Mouse (Mus musculus): ENCODE data around the gene Appl2. TPM values are rescaled to one million over a fixed set of nuclear protein-coding genes. Genes with fewer than 3 reads are reported as not detected.

Gene Appl2
- total and polyA plus RNA-seq, 2 experiments from 2014 or later = 25.4 to 39.9 TPM

DNA sequence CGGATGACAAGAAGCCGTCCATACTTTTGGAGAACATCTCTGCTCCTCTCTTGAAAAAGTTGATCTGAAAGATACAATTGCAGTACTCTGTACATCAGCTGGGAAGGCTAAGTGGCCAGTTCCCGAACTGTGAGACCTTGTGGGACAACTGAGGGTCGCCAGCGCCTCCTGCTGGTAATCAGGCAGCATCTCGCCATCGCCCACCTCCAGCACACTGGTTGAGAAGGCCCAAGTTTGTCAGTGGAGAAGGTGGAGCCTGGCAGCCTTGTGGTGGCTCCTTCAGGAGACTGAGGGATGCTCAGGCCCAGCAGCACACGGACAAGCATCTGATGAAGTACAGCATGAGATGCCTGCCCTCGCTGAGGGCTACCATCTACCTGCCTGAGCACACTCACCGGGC lies 31.2 kb downstream of the Appl2 start:
- H3K27me3 ChIP-seq (ENCODE audit: control insufficient read depth, insufficient read depth, low read length) = no peaks in the 10 kb centered on the region
- no peaks in the 10 kb centered on the region for H3K4me1 ChIP-seq (ENCODE audit: control insufficient read depth, insufficient read depth)
- no peak overlapping the region for H3K27ac ChIP-seq (ENCODE audit: low read depth)
- DNase-seq (ENCODE audit: low spot score) = no peak
- no peak overlapping the region for H3K4me2 ChIP-seq (ENCODE audit: low read depth, low read length)
- 63% methylated on average over 10 of the region's 10 CpGs for WGBS
- no peak overlapping the region for H3K9ac ChIP-seq (replicated peaks; ENCODE audit: low read depth, low read length)
- peaks cover 48% of the 10 kb centered on the region for H3K36me3 ChIP-seq (replicated peaks; ENCODE audit: control insufficient read depth, insufficient read depth, low read length)
- no peak; the same call in 1 of the 2 replicates for ATAC-seq (ENCODE audit: insufficient read depth, low read depth)
- no peak for TF ChIP-seq EP300 (IDR thresholded peaks at IDR 0.05; ENCODE audit: low read depth)
- peak; percentile 50 for TF ChIP-seq CTCF (IDR thresholded peaks at IDR 0.05; ENCODE audit: low read depth)
- H3K4me3 ChIP-seq (ENCODE audit: low read depth, low read length) = no peak overlapping the region
- H3K9me3 ChIP-seq (replicated peaks; ENCODE audit: control insufficient read depth, low read length) = no peaks in the 10 kb centered on the region

DNA sequence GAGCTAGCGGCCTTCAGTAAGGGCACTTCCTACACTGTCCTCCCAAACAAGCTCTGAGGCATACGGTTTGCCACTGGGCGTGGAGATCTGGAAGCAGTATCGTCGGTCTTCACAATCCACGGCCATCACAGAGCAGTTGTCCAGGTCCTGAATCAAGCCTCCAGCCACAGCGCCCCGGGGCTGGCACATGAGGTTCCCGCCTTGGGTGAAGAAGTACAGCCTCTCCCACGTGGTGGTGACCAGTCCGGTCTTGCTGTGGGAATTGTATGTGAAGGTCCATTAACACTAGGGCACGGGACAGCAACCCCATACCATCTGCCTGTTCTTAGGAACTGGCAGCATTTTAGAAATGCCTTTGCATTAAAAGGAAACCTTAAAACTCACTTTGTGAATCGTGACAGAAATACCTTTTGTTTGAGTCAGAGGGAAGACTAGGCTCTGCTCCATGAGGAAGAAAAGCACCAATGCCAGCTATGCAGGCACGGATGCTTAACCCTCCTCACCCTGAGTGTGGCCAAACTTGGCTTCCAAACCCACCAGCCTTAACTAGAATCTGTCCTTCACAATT lies 35.8 kb downstream of the Appl2 start:
- no peak for ATAC-seq (ENCODE audit: insufficient read depth, low read depth)
- Histone ChIP-seq H3K4me2 (ENCODE audit: low read depth, low read length) (no peak overlapping the region), H3K4me3 (ENCODE audit: low read depth, low read length) (no peak overlapping the region), H3K9ac (replicated peaks; ENCODE audit: low read depth, low read length) (no peak overlapping the region), H3K36me3 (replicated peaks; ENCODE audit: control insufficient read depth, insufficient read depth, low read length) (peaks cover 74% of the 10 kb centered on the region), H3K4me1 (ENCODE audit: control insufficient read depth, insufficient read depth) (no peaks in the 10 kb centered on the region), H3K27me3 (ENCODE audit: control insufficient read depth, insufficient read depth, low read length) (no peaks in the 10 kb centered on the region), H3K9me3 (replicated peaks; ENCODE audit: control insufficient read depth, low read length) (no peaks in the 10 kb centered on the region), H3K27ac (ENCODE audit: low read depth) (no peak overlapping the region)
- no peak for TF ChIP-seq EP300 (IDR thresholded peaks at IDR 0.05; ENCODE audit: low read depth)
- DNase-seq (ENCODE audit: low spot score) = no peak
- 83% methylated on average over 14 of the region's 14 CpGs for WGBS

GRCm38 (mm10) chr10:83611863-83612262 lies 36.7 kb downstream of the Appl2 start:
- H3K4me1 ChIP-seq (ENCODE audit: control insufficient read depth, insufficient read depth) = no peaks in the 10 kb centered on the region
- peaks cover 75% of the 10 kb centered on the region for H3K36me3 ChIP-seq (replicated peaks; ENCODE audit: control insufficient read depth, insufficient read depth, low read length)
- no peaks in the 10 kb centered on the region for H3K9me3 ChIP-seq (replicated peaks; ENCODE audit: control insufficient read depth, low read length)
- no peak for ATAC-seq (ENCODE audit: insufficient read depth, low read depth)
- TF ChIP-seq CTCF (IDR thresholded peaks at IDR 0.05; ENCODE audit: low read depth) = no peak
- TF ChIP-seq EP300 (IDR thresholded peaks at IDR 0.05; ENCODE audit: low read depth) = no peak
- H3K27me3 ChIP-seq (ENCODE audit: control insufficient read depth, insufficient read depth, low read length) = no peaks in the 10 kb centered on the region
- no peak overlapping the region for H3K4me3 ChIP-seq (ENCODE audit: low read depth, low read length)
- no peak overlapping the region for H3K9ac ChIP-seq (replicated peaks; ENCODE audit: low read depth, low read length)
- H3K4me2 ChIP-seq (ENCODE audit: low read depth, low read length) = no peak overlapping the region
- DNase-seq (ENCODE audit: low spot score) = no peak
- WGBS = 94% methylated on average over 5 of the region's 5 CpGs
- H3K27ac ChIP-seq (ENCODE audit: low read depth) = no peak overlapping the region

DNA sequence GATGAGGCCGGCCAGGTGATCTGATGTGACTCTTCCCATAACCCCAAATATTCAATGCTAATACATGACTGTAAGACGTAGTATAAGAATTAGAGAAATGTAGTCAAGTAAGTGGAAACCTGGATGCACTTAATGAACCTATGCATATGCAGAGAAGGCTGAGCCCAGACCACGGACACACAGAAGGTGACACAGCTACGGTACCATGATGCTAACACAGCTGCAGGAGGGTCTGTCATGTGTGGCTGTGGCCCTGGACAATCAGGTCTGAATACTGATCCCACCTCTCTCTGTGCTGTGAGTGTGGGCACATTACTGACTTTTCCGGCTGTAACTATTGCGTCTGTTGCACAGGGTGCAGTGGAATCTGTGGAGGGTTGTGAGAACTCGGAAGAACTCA lies 38.0 kb downstream of the Appl2 start:
- Histone ChIP-seq H3K9me3 (replicated peaks; ENCODE audit: control insufficient read depth, low read length) (no peaks in the 10 kb centered on the region), H3K27ac (ENCODE audit: low read depth) (no peak overlapping the region), H3K27me3 (ENCODE audit: control insufficient read depth, insufficient read depth, low read length) (no peaks in the 10 kb centered on the region), H3K36me3 (replicated peaks; ENCODE audit: control insufficient read depth, insufficient read depth, low read length) (peaks cover 79% of the 10 kb centered on the region), H3K4me2 (ENCODE audit: low read depth, low read length) (no peak overlapping the region), H3K4me1 (ENCODE audit: control insufficient read depth, insufficient read depth) (no peaks in the 10 kb centered on the region), H3K4me3 (ENCODE audit: low read depth, low read length) (no peak overlapping the region), H3K9ac (replicated peaks; ENCODE audit: low read depth, low read length) (no peak overlapping the region)
- DNase-seq (ENCODE audit: low spot score) = no peak
- TF ChIP-seq EP300 (IDR thresholded peaks at IDR 0.05; ENCODE audit: low read depth) = no peak
- TF ChIP-seq CTCF (IDR thresholded peaks at IDR 0.05; ENCODE audit: low read depth) = no peak
- WGBS = 92% methylated on average over 7 of the region's 7 CpGs
- ATAC-seq (ENCODE audit: insufficient read depth, low read depth) = no peak

- no peak for DNase-seq (ENCODE audit: low spot score)
- Histone ChIP-seq H3K4me3 (ENCODE audit: low read depth, low read length) (no peak overlapping the region), H3K27me3 (ENCODE audit: control insufficient read depth, insufficient read depth, low read length) (no peaks in the 10 kb centered on the region), H3K9me3 (replicated peaks; ENCODE audit: control insufficient read depth, low read length) (no peaks in the 10 kb centered on the region), H3K36me3 (replicated peaks; ENCODE audit: control insufficient read depth, insufficient read depth, low read length) (peaks cover 88% of the 10 kb centered on the region), H3K27ac (ENCODE audit: low read depth) (no peak overlapping the region), H3K4me2 (ENCODE audit: low read depth, low read length) (no peak overlapping the region), H3K9ac (replicated peaks; ENCODE audit: low read depth, low read length) (no peak overlapping the region), H3K4me1 (ENCODE audit: control insufficient read depth, insufficient read depth) (no peaks in the 10 kb centered on the region)
- ATAC-seq (ENCODE audit: insufficient read depth, low read depth) = no peak
- TF ChIP-seq EP300 (IDR thresholded peaks at IDR 0.05; ENCODE audit: low read depth) = no peak
- no peak for TF ChIP-seq CTCF (IDR thresholded peaks at IDR 0.05; ENCODE audit: low read depth)
- 83% methylated on average over 8 of the region's 8 CpGs for WGBS
These were observed 39.9 kb downstream of the Appl2 start for GRCm38 (mm10) chr10:83608596-83608995.

- TF ChIP-seq CTCF (IDR thresholded peaks at IDR 0.05; ENCODE audit: low read depth) (no peak), EP300 (IDR thresholded peaks at IDR 0.05; ENCODE audit: low read depth) (no peak)
These were observed 41.4 kb downstream of the Appl2 start for GRCm38 (mm10) chr10:83607111-83607510.

More at GRCm38 (mm10) chr10:83607111-83607510, 41.4 kb downstream of the Appl2 start:
- Histone ChIP-seq H3K4me3 (ENCODE audit: low read depth, low read length) (no peak overlapping the region), H3K4me1 (ENCODE audit: control insufficient read depth, insufficient read depth) (no peaks in the 10 kb centered on the region), H3K27me3 (ENCODE audit: control insufficient read depth, insufficient read depth, low read length) (no peaks in the 10 kb centered on the region), H3K9me3 (replicated peaks; ENCODE audit: control insufficient read depth, low read length) (no peaks in the 10 kb centered on the region), H3K4me2 (ENCODE audit: low read depth, low read length) (no peak overlapping the region), H3K36me3 (replicated peaks; ENCODE audit: control insufficient read depth, insufficient read depth, low read length) (peaks cover 82% of the 10 kb centered on the region), H3K27ac (ENCODE audit: low read depth) (no peak overlapping the region), H3K9ac (replicated peaks; ENCODE audit: low read depth, low read length) (no peak overlapping the region)
- ATAC-seq (ENCODE audit: insufficient read depth, low read depth) = no peak
- DNase-seq (ENCODE audit: low spot score) = no peak
- 97% methylated on average over 3 of the region's 3 CpGs for WGBS

Data from heart, postnatal 0 days (tissue).